Mouse (Mus musculus) myocyte (in vitro differentiated cells): ENCODE results near the gene Slc30a4. TPM values are rescaled to one million over a fixed set of nuclear protein-coding genes. Genes with fewer than 3 reads are reported as not detected.

Experiments used
- H3K27me3 ChIP-seq: one replicate; pipeline ENCODE4 v1.6.1; 2011; ENCODE audit not compliant: control insufficient read depth, insufficient read depth, insufficient read length
- H3K36me3 ChIP-seq: one replicate; pipeline ENCODE4 v1.6.1; 2011; ENCODE audit not compliant: control insufficient read depth, insufficient read depth
- H3K4me2 ChIP-seq: one replicate; pipeline ENCODE4 v1.6.1; 2011; ENCODE audit warnings: low read depth, control low read depth
- H3K4me3 ChIP-seq: one replicate; pipeline ENCODE4 v1.5.1; 2011; ENCODE audit warnings: mild to moderate bottlenecking, control low read depth, moderate library complexity
- H3K79me2 ChIP-seq: one replicate; pipeline ENCODE4 v1.6.1; 2011; ENCODE audit not compliant: control insufficient read depth, insufficient read depth
- H3ac ChIP-seq: one replicate; pipeline ENCODE4 v1.6.1; 2011; ENCODE audit not compliant: control insufficient read depth, insufficient read length
- CEBPB ChIP-seq: IDR thresholded peaks from 2 replicates; pipeline ENCODE4 v1.6.1; 2011; ENCODE audit warnings: mild to moderate bottlenecking, moderate library complexity; ENCODE audit not compliant: poor library complexity, insufficient read depth, severe bottlenecking
- E2F4 ChIP-seq: IDR thresholded peaks from one replicate; pipeline ENCODE4 v1.6.1; 2011; ENCODE audit warnings: mild to moderate bottlenecking, control low read depth, moderate library complexity; ENCODE audit not compliant: insufficient read depth
- MAX ChIP-seq: IDR thresholded peaks from one replicate; pipeline ENCODE4 v1.6.1; 2011; ENCODE audit warnings: low read depth, mild to moderate bottlenecking, control low read depth
- MYOD1 ChIP-seq, 3 experiments: IDR thresholded peaks; one replicate each; pipeline ENCODE4 v1.6.1; 2011; ENCODE audit warnings: control low read depth in 2 of 3, low read depth in 2 of 3, mild to moderate bottlenecking in 2 of 3, moderate library complexity in 1 of 3; ENCODE audit not compliant: insufficient read length in 2 of 3, control insufficient read depth in 1 of 3
- MYOG ChIP-seq, 3 experiments: IDR thresholded peaks; one replicate each; pipeline ENCODE4 v1.6.1; 2011; ENCODE audit warnings: control low read depth in 2 of 3, low read depth in 2 of 3, mild to moderate bottlenecking in 2 of 3; ENCODE audit not compliant: insufficient read length in 2 of 3, control insufficient read depth in 1 of 3, insufficient read depth in 1 of 3
- POLR2A ChIP-seq: IDR thresholded peaks from one replicate; pipeline ENCODE4 v1.6.1; 2011; ENCODE audit warnings: low read depth, mild to moderate bottlenecking, control low read depth, moderate library complexity; ENCODE audit not compliant: insufficient read length
- POLR2AphosphoS2 ChIP-seq: IDR thresholded peaks from one replicate; pipeline ENCODE4 v1.6.1; 2011; ENCODE audit warnings: low read depth, control low read depth; ENCODE audit not compliant: insufficient read length
- REST ChIP-seq: IDR thresholded peaks from one replicate; pipeline ENCODE4 v1.6.1; 2011; ENCODE audit warnings: mild to moderate bottlenecking, control low read depth, moderate library complexity; ENCODE audit not compliant: insufficient read depth, insufficient read length
- SRF ChIP-seq: IDR thresholded peaks from one replicate; pipeline ENCODE4 v1.6.1; 2011; ENCODE audit warnings: low read depth; ENCODE audit not compliant: control insufficient read depth, insufficient read length
- TCF12 ChIP-seq: IDR thresholded peaks from one replicate; pipeline ENCODE4 v1.6.1; 2011; ENCODE audit warnings: mild to moderate bottlenecking, control low read depth; ENCODE audit not compliant: poor library complexity, insufficient read depth, severe bottlenecking
- TCF3 ChIP-seq: IDR thresholded peaks from one replicate; pipeline ENCODE4 v1.6.1; 2011; ENCODE audit warnings: low read depth, control low read depth; ENCODE audit not compliant: insufficient read length
- USF1 ChIP-seq: IDR thresholded peaks from one replicate; pipeline ENCODE4 v1.6.1; 2011; ENCODE audit warnings: low read depth, mild to moderate bottlenecking, control low read depth, moderate library complexity
- polyA plus RNA-seq: library from polyadenylated mRNA; unstranded; fragments of >200 nt; fragmentation: generic; extraction: Trizol; gene quantifications from one replicate; pipeline ENCODE4 v1.2.1, GENCODE M21; 2012; ENCODE audit warnings: missing spikeins

The Slc30a4 gene
- polyA plus RNA-seq, 1 experiment = 17.7 TPM

- no peak overlapping the region for H3K4me3 ChIP-seq
- H3ac ChIP-seq = no peak overlapping the region
- H3K79me2 ChIP-seq = no peaks in the 10 kb centered on the region
- TF ChIP-seq USF1 (no peak), CEBPB (no peak), POLR2AphosphoS2 (no peak), POLR2A (no peak), MYOG (IDR thresholded peaks at IDR 0.05; ENCODE audit: control insufficient read depth in 1 of 3, insufficient read depth in 1 of 3, insufficient read length in 2 of 3, low read depth in 2 of 3) (no peak), TCF3 (no peak), SRF (no peak), MAX (no peak), E2F4 (no peak), REST (no peak), TCF12 (no peak), MYOD1 (IDR thresholded peaks at IDR 0.05; ENCODE audit: control insufficient read depth in 1 of 3, insufficient read length in 2 of 3, low read depth in 2 of 3) (no peak)
- H3K27me3 ChIP-seq = no peaks in the 10 kb centered on the region
- H3K36me3 ChIP-seq = no peaks in the 10 kb centered on the region
- H3K4me2 ChIP-seq = no peak overlapping the region
These were observed 45.7 kb downstream of the Slc30a4 start for GRCm38 (mm10) chr2:122656767-122657166.

GRCm38 (mm10) chr2:122656052-122656451, 46.4 kb downstream of the Slc30a4 start:
- no peak overlapping the region for H3K4me2 ChIP-seq
- no peak for TF ChIP-seq MAX
- TF ChIP-seq POLR2A = no peak
- no peak for TF ChIP-seq CEBPB
- no peak for TF ChIP-seq TCF3
- TF ChIP-seq E2F4 = no peak
- no peak for TF ChIP-seq MYOD1 (IDR thresholded peaks at IDR 0.05; ENCODE audit: control insufficient read depth in 1 of 3, insufficient read length in 2 of 3, low read depth in 2 of 3)
- TF ChIP-seq REST = no peak
- TF ChIP-seq USF1 = no peak
- TF ChIP-seq MYOG (IDR thresholded peaks at IDR 0.05; ENCODE audit: control insufficient read depth in 1 of 3, insufficient read depth in 1 of 3, insufficient read length in 2 of 3, low read depth in 2 of 3) = no peak
- no peak for TF ChIP-seq TCF12
- TF ChIP-seq POLR2AphosphoS2 = no peak
- no peak for TF ChIP-seq SRF

GRCm38 (mm10) chr2:122652096-122653084, 50.1 kb downstream of the Slc30a4 start:
- Histone ChIP-seq H3K79me2 (no peaks in the 10 kb centered on the region), H3K27me3 (no peaks in the 10 kb centered on the region), H3K4me3 (no peak overlapping the region), H3ac (no peak overlapping the region), H3K4me2 (no peak overlapping the region), H3K36me3 (no peaks in the 10 kb centered on the region)
- TF ChIP-seq MYOG (IDR thresholded peaks at IDR 0.05; ENCODE audit: control insufficient read depth in 1 of 3, insufficient read depth in 1 of 3, insufficient read length in 2 of 3, low read depth in 2 of 3) = no peak

More at GRCm38 (mm10) chr2:122656052-122656451, 46.4 kb downstream of the Slc30a4 start:
- Histone ChIP-seq H3K4me3 (no peak overlapping the region), H3K36me3 (no peaks in the 10 kb centered on the region), H3ac (no peak overlapping the region), H3K27me3 (no peaks in the 10 kb centered on the region), H3K79me2 (no peaks in the 10 kb centered on the region)

- no peaks in the 10 kb centered on the region for H3K36me3 ChIP-seq
- H3K79me2 ChIP-seq = no peaks in the 10 kb centered on the region
- no peak overlapping the region for H3K4me3 ChIP-seq
- H3K27me3 ChIP-seq = no peaks in the 10 kb centered on the region
- TF ChIP-seq POLR2A (no peak), MYOD1 (IDR thresholded peaks at IDR 0.05; ENCODE audit: control insufficient read depth in 1 of 3, insufficient read length in 2 of 3, low read depth in 2 of 3) (no peak), CEBPB (no peak), POLR2AphosphoS2 (no peak), USF1 (no peak), TCF3 (no peak), MAX (no peak), E2F4 (no peak), SRF (no peak), REST (no peak), MYOG (IDR thresholded peaks at IDR 0.05; ENCODE audit: control insufficient read depth in 1 of 3, insufficient read depth in 1 of 3, insufficient read length in 2 of 3, low read depth in 2 of 3) (no peak), TCF12 (no peak)
- H3ac ChIP-seq = no peak overlapping the region
- H3K4me2 ChIP-seq = no peak overlapping the region
These were observed 63.8 kb downstream of the Slc30a4 start for GRCm38 (mm10) chr2:122638673-122639072.

GRCm38 (mm10) chr2:122638029-122638428, 64.4 kb downstream of the Slc30a4 start:
- Histone ChIP-seq H3K4me3 (no peak overlapping the region), H3K4me2 (peak overlapping the region; percentile 60), H3K27me3 (no peaks in the 10 kb centered on the region), H3K79me2 (no peaks in the 10 kb centered on the region), H3K36me3 (no peaks in the 10 kb centered on the region), H3ac (no peak overlapping the region)
- no peak for TF ChIP-seq MYOD1 (IDR thresholded peaks at IDR 0.05; ENCODE audit: control insufficient read depth in 1 of 3, insufficient read length in 2 of 3, low read depth in 2 of 3)
- TF ChIP-seq MYOG (IDR thresholded peaks at IDR 0.05; ENCODE audit: control insufficient read depth in 1 of 3, insufficient read depth in 1 of 3, insufficient read length in 2 of 3, low read depth in 2 of 3) = no peak
- TF ChIP-seq POLR2AphosphoS2 = no peak
- no peak for TF ChIP-seq CEBPB
- no peak for TF ChIP-seq TCF12
- no peak for TF ChIP-seq REST
- TF ChIP-seq SRF = no peak
- no peak for TF ChIP-seq MAX
- no peak for TF ChIP-seq E2F4
- TF ChIP-seq USF1 = no peak
- no peak for TF ChIP-seq POLR2A
